Mouse (Mus musculus): ENCODE results near the gene Cks1brt. TPM values are rescaled to one million over a fixed set of nuclear protein-coding genes. Genes with fewer than 3 reads are reported as not detected.
"Not testable (repeated sequence)": the region's sequence is repeated elsewhere in the genome, so short reads cannot be mapped to it uniquely, and the experiment has no call there.

Gene Cks1brt
- polyA plus RNA-seq (2014; fragmentation: Nextera tagmentation; extraction: Ambion mirVana): not detected in 2 replicates

DNA sequence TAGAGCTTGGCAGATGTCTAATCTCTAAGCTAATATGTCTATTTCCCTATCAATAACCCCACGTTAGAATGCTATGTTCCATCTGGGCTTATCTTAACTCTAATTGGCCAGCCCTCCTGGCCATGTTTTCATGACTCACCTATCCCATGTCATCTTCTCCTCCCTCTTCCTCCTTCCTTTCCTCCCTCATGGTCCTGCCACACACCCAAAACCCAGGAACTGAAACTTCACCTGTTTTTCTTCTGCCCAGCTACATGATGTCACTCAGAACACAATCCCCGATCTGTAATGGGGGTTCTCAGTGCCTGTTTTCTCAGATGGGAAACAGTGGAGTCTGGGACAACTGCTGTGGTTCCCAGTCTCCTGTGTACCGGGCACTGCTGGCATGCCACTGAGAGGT, at the start of gene Cks1brt:
TSS of gene Cks1brt (plus strand) at position 301 of the 400 bp plus-strand sequence.
- 91% methylated on average over 3 of the region's 3 CpGs for WGBS
- DNase-seq (ENCODE audit: low spot score, missing footprints) (no peak), ATAC-seq (ENCODE audit: low FRiP score) (no peak)
- Histone ChIP-seq H3K4me2 (no peak within 1 kb of the TSS), H3K4me1 (ENCODE audit: control insufficient read depth, insufficient read depth, low read length) (no peaks in the 10 kb centered on the region), H3K27ac (ENCODE audit: low read depth, low read length) (no peak within 1 kb of the TSS), H3K4me3 (ENCODE audit: low read depth, low read length) (no peak within 1 kb of the TSS), H3K9me3 (ENCODE audit: control insufficient read depth, low read length) (peaks cover 15% of the 10 kb centered on the region), H3K9ac (ENCODE audit: low read length) (no peak within 1 kb of the TSS), H3K36me3 (ENCODE audit: control insufficient read depth, insufficient read depth, low read length) (no peaks in the 10 kb centered on the region), H3K27me3 (ENCODE audit: control insufficient read depth, insufficient read depth, low read length) (no peaks in the 10 kb centered on the region)

DNA sequence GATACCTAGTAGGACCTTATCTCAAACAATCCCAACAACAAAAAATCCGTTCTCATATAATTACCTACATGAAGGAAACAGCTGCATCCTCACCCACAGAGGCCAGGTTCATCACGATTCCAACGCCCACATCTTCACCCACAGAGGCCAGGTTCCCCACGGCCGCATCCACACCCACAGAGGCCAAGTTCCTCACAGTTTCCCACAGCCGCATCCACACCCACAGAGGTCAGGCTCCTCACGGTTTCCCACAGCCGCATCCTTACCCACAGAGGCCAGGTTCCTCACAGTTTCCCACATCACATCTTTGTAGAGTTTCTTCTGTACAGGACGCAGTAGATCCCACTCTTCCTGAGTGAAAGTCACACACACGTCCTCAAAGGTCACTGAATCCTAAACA, 38.5 kb upstream of the Cks1brt start:
- Histone ChIP-seq H3K4me2 (no peak overlapping the region), H3K27ac (ENCODE audit: low read depth, low read length) (no peak overlapping the region), H3K4me3 (ENCODE audit: low read depth, low read length) (no peak overlapping the region), H3K27me3 (ENCODE audit: control insufficient read depth, insufficient read depth, low read length) (no peaks in the 10 kb centered on the region), H3K36me3 (ENCODE audit: control insufficient read depth, insufficient read depth, low read length) (peaks cover 4% of the 10 kb centered on the region; the same call in 1 of the 2 replicates), H3K9ac (ENCODE audit: low read length) (no peak overlapping the region), H3K4me1 (ENCODE audit: control insufficient read depth, insufficient read depth, low read length) (no peaks in the 10 kb centered on the region), H3K9me3 (ENCODE audit: control insufficient read depth, low read length) (no peaks in the 10 kb centered on the region)
- WGBS: 93% methylated on average over 10 of the region's 10 CpGs
- no peak for ATAC-seq (ENCODE audit: low FRiP score)
- no peak for DNase-seq (ENCODE audit: low spot score, missing footprints)

DNA sequence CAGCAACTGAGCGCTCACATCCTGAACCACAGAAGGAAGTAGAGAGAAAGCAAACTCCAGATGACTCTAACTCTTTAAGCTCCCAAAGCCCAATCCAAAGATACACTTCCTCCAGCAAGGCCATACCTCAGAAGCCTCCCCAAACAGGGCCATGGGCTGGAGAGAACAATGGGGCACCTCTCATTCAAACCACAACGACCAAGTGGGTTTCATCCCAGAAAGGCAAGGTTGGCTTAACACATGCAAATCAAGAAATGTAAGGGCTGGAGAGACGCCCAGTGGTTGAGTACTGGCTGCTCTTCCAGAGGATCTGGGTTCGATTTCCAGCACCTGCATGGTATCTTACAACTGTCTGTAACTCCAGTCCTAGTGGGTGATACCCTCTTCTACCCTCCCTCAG, 36.2 kb upstream of the Cks1brt start:
- Histone ChIP-seq H3K36me3 (ENCODE audit: control insufficient read depth, insufficient read depth, low read length) (no peaks in the 10 kb centered on the region), H3K9me3 (ENCODE audit: control insufficient read depth, low read length) (no peaks in the 10 kb centered on the region), H3K9ac (ENCODE audit: low read length) (no peak overlapping the region), H3K4me3 (ENCODE audit: low read depth, low read length) (no peak overlapping the region), H3K4me2 (no peak overlapping the region), H3K27ac (ENCODE audit: low read depth, low read length) (no peak overlapping the region), H3K27me3 (ENCODE audit: control insufficient read depth, insufficient read depth, low read length) (no peaks in the 10 kb centered on the region), H3K4me1 (ENCODE audit: control insufficient read depth, insufficient read depth, low read length) (no peaks in the 10 kb centered on the region)
- DNase-seq (ENCODE audit: low spot score, missing footprints) (no peak), ATAC-seq (ENCODE audit: low FRiP score) (no peak)
- WGBS: 73% methylated on average over 4 of the region's 4 CpGs

DNA sequence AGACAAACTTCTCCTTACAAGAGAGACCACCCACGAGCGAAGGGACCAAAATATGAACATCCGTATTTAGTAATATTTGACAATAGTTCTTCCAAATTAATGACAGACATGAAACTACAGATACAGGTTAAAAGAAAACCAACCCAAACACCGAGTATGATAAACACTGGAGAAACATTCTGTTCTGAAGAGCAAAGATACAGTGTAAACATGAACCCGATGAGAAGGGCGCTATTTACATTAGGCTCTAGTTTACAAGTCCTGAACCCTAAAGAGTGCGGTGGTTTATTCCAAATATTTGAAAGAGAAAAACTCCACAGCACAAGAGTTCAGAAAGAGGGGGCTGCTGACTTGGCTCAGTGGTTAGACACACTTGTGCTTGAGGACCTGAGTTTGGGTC, 34.7 kb upstream of the Cks1brt start:
- no peak for ATAC-seq (ENCODE audit: low FRiP score)
- 93% methylated on average over 7 of the region's 7 CpGs for WGBS

DNA sequence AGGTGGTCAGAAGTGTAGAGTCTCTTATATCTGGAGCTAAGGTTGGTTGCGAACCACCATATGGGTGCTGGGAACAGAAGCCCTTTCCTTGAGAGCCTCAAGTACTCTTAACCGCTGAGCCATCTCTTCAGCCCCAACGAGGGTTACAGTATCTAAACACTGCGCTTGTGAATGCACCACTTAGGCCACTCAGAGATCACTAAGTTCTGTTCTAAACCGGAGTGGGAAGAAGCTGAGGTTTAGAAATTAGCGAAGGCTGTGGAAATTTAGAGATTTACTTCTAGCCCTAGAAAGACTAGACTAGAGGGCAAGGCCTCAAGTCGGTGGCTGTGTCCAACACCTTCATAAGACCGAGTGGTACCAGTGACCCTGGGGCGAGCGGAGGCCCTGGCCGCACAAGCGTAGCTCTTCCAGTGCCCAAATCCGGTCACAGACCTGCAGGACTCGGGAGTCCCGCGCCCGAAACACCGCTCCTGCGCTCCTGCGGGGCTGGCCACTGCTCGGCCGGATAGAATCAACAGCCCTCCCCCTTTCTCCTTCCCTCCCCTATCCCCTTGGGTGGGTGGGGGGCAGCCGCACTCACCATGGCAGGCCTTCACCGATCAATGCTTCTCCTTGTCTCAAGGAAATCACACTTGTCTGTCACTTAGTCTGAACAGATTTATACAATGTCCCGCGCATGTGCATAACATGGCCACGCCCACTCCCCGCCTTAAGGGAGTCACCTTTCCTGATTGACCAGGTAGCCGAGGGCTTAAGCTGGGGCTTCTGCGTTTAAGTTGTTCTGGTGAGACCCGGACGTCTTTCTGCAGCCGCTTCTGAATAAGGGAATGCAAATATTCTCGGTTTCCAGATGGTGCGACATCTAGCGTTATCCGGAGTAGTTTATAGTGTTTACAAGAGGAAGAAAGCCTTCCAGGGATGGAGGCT, 32.4 kb upstream of the Cks1brt start:
- Histone ChIP-seq H3K9me3 (ENCODE audit: control insufficient read depth, low read length) (no peaks in the 10 kb centered on the region), H3K4me2 (peak overlapping the region; percentile 78), H3K36me3 (ENCODE audit: control insufficient read depth, insufficient read depth, low read length) (no peaks in the 10 kb centered on the region), H3K27ac (ENCODE audit: low read depth, low read length) (no peak overlapping the region), H3K4me1 (ENCODE audit: control insufficient read depth, insufficient read depth, low read length) (no peaks in the 10 kb centered on the region), H3K9ac (ENCODE audit: low read length) (peak overlapping the region; percentile 68), H3K4me3 (ENCODE audit: low read depth, low read length) (peak overlapping the region; percentile 47), H3K27me3 (ENCODE audit: control insufficient read depth, insufficient read depth, low read length) (no peaks in the 10 kb centered on the region)
- ATAC-seq (ENCODE audit: low FRiP score) (peak; percentile 83), DNase-seq (ENCODE audit: low spot score, missing footprints) (peak; percentile 97)
- 8% methylated on average over 37 of the region's 37 CpGs for WGBS

More for the DNA sequence above, 34.7 kb upstream of the Cks1brt start:
- H3K4me2 ChIP-seq: no peak overlapping the region
- no peaks in the 10 kb centered on the region for H3K4me1 ChIP-seq (ENCODE audit: control insufficient read depth, insufficient read depth, low read length)
- no peak for DNase-seq (ENCODE audit: low spot score, missing footprints)
- H3K4me3 ChIP-seq (ENCODE audit: low read depth, low read length): no peak overlapping the region
- H3K9ac ChIP-seq (ENCODE audit: low read length): no peak overlapping the region
- no peaks in the 10 kb centered on the region for H3K36me3 ChIP-seq (ENCODE audit: control insufficient read depth, insufficient read depth, low read length)
- no peak overlapping the region for H3K27ac ChIP-seq (ENCODE audit: low read depth, low read length)
- no peaks in the 10 kb centered on the region for H3K27me3 ChIP-seq (ENCODE audit: control insufficient read depth, insufficient read depth, low read length)
- H3K9me3 ChIP-seq (ENCODE audit: control insufficient read depth, low read length): no peaks in the 10 kb centered on the region

DNA sequence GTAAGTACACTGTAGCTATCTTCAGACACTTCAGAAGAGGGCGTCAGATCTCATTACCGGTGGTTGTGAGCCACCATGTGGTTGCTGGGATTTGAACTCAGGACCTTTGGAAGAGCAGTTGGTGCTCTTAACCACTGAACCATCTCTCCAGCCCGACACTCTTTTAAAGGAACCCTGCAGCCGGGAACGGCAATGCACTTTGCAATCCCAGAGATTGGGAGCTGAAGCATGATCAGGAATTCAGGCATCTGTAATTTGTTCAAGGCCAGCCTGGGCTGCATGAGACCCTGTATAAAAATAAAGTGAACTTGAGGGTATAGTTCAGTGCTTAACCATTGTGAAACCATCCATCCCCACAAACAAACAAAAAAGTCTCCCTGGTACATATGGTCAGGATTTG, 31.5 kb upstream of the Cks1brt start:
- not testable (repeated sequence) for H3K9me3 ChIP-seq (ENCODE audit: control insufficient read depth, low read length); H3K36me3 ChIP-seq (ENCODE audit: control insufficient read depth, insufficient read depth, low read length); DNase-seq (ENCODE audit: low spot score, missing footprints); H3K4me1 ChIP-seq (ENCODE audit: control insufficient read depth, insufficient read depth, low read length); H3K27me3 ChIP-seq (ENCODE audit: control insufficient read depth, insufficient read depth, low read length); H3K4me2 ChIP-seq; ATAC-seq (ENCODE audit: low FRiP score); H3K9ac ChIP-seq (ENCODE audit: low read length); H3K4me3 ChIP-seq (ENCODE audit: low read depth, low read length); H3K27ac ChIP-seq (ENCODE audit: low read depth, low read length)
- 74% methylated on average over 5 of the region's 5 CpGs for WGBS

DNA sequence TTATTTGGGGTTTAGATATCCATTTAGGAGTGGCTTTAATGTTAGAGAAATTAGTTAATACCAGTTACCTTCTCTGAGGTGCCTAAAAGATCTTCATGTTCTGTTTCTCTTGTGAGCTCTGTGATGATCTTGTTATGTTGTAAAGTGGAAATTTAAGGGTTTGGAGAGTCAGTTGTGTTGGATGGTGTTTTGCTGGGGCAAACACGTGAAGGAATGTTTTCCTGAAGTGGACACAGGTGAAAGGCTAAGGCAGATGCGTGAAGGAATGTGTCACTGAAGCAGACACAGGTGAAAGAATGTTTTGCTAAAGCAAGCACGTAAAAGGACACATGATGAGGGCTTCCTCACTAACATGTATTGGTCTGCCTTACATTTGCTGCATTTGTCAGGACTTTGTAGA, 28.7 kb upstream of the Cks1brt start, which contains the start of gene Zfp791:
TSS of gene Zfp791 (minus strand) at position 101 of the 400 bp plus-strand sequence.
- Histone ChIP-seq H3K27ac (ENCODE audit: low read depth, low read length) (no peak within 1 kb of the TSS), H3K36me3 (ENCODE audit: control insufficient read depth, insufficient read depth, low read length) (no peaks in the 10 kb centered on the region), H3K9ac (ENCODE audit: low read length) (no peak within 1 kb of the TSS), H3K4me1 (ENCODE audit: control insufficient read depth, insufficient read depth, low read length) (no peaks in the 10 kb centered on the region), H3K27me3 (ENCODE audit: control insufficient read depth, insufficient read depth, low read length) (no peaks in the 10 kb centered on the region), H3K4me3 (ENCODE audit: low read depth, low read length) (no peak within 1 kb of the TSS), H3K9me3 (ENCODE audit: control insufficient read depth, low read length) (no peaks in the 10 kb centered on the region), H3K4me2 (no peak within 1 kb of the TSS)
- no peak for ATAC-seq (ENCODE audit: low FRiP score)
- WGBS: 77% methylated on average over 3 of the region's 3 CpGs
- DNase-seq (ENCODE audit: low spot score, missing footprints): no peak

DNA sequence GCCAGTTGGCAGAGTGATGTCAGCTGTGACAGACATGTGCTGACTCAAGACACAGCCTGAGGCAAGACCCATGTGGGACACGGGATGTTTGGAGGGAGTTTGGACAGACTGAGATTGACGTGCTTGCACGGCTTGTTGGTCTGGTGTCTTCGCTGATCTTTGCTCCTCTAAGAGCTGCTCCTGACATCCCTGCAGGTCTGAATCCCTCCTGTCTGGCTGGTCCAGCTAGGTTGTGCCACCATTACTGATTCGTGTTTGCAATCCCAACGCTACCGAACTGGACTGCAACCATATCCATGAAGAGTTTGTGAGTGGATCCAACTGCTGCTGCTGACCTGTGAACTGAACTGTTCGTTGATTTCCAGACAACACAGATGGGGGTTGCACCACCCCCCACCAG, 28.0 kb upstream of the Cks1brt start:
- ATAC-seq (ENCODE audit: low FRiP score) (no peak), DNase-seq (ENCODE audit: low spot score, missing footprints) (peak; percentile 60)
- 93% methylated on average over 8 of the region's 8 CpGs for WGBS
- H3K27ac ChIP-seq (ENCODE audit: low read depth, low read length): no peak overlapping the region
- H3K36me3 ChIP-seq (ENCODE audit: control insufficient read depth, insufficient read depth, low read length): no peaks in the 10 kb centered on the region
- H3K27me3 ChIP-seq (ENCODE audit: control insufficient read depth, insufficient read depth, low read length): no peaks in the 10 kb centered on the region
- H3K9ac ChIP-seq (ENCODE audit: low read length): no peak overlapping the region
- no peak overlapping the region for H3K4me3 ChIP-seq (ENCODE audit: low read depth, low read length)
- H3K4me1 ChIP-seq (ENCODE audit: control insufficient read depth, insufficient read depth, low read length): no peaks in the 10 kb centered on the region
- H3K4me2 ChIP-seq: no peak overlapping the region
- no peaks in the 10 kb centered on the region for H3K9me3 ChIP-seq (ENCODE audit: control insufficient read depth, low read length)

DNA sequence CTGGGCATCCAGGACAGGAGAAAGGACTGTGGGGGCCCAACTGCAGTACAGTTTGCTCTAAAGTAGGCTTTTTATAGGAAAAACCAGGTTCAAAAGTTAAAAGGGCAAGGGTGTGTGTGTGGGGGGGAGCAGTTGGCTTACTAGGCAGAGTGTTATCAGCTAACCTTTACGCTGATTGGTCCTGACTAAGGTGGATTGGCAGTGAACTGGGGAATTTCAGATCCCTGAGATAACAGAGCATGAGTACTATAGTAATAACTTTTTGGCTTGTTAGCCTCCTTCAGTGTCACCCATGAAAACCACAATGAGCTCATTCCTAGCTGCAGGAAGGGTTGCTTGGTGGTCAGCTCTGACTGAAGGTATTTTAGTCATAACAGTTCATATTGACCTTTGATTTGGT, 19.4 kb upstream of the Cks1brt start:
- Histone ChIP-seq H3K9ac (ENCODE audit: low read length) (no peak overlapping the region), H3K4me3 (ENCODE audit: low read depth, low read length) (no peak overlapping the region), H3K4me1 (ENCODE audit: control insufficient read depth, insufficient read depth, low read length) (no peaks in the 10 kb centered on the region), H3K27me3 (ENCODE audit: control insufficient read depth, insufficient read depth, low read length) (no peaks in the 10 kb centered on the region), H3K36me3 (ENCODE audit: control insufficient read depth, insufficient read depth, low read length) (no peaks in the 10 kb centered on the region), H3K4me2 (no peak overlapping the region), H3K9me3 (ENCODE audit: control insufficient read depth, low read length) (no peaks in the 10 kb centered on the region), H3K27ac (ENCODE audit: low read depth, low read length) (no peak overlapping the region)
- no peak for DNase-seq (ENCODE audit: low spot score, missing footprints)
- WGBS: 96% methylated on average over 1 of the region's 1 CpGs
- no peak for ATAC-seq (ENCODE audit: low FRiP score)

Data from midbrain, embryonic 11.5 days (tissue).